Mouse (Mus musculus) spleen, adult 2 months (tissue): ENCODE data around the gene Tenm4.

ENCODE experiments used
- CTCF ChIP-seq: fragments of 200-500 bp; IDR thresholded peaks from 2 replicates; pipeline ENCODE4 v1.5.1; 2011; ENCODE audit warnings: mild to moderate bottlenecking, inconsistent platforms; ENCODE audit not compliant: insufficient read depth, insufficient read length, insufficient replicate concordance; ENCODE audit errors: extremely low read depth
- POLR2A ChIP-seq: fragments of 200-500 bp; IDR thresholded peaks from 2 replicates; pipeline ENCODE4 v1.6.1; 2011; ENCODE audit warnings: low read depth, low read length, inconsistent platforms

GRCm38 (mm10) chr7:96131175-96131574 lies 39.9 kb upstream of the Tenm4 start:
- TF ChIP-seq CTCF (no peak), POLR2A (no peak)
